Mouse (Mus musculus): ENCODE results near the gene Olfr262. TPM values are rescaled to one million over a fixed set of nuclear protein-coding genes. Genes with fewer than 3 reads are reported as not detected.
"Not testable (repeated sequence)": the region's sequence is repeated elsewhere in the genome, so short reads cannot be mapped to it uniquely, and the experiment has no call there.

Gene Olfr262
- polyA plus RNA-seq (2014; fragmentation: Nextera tagmentation; extraction: Ambion mirVana), result not detected in 2 replicates

GRCm38 (mm10) chr19:12241559-12241958, at the start of gene Olfr262:
TSS of gene Olfr262 (minus strand) at chr19:12241659.
- Histone ChIP-seq H3K36me3 (ENCODE audit: control insufficient read depth, insufficient read depth, low read length) (no peaks in the 10 kb centered on the region), H3K27ac (replicated peaks; ENCODE audit: low read depth, low read length) (no peak within 1 kb of the TSS), H3K9me3 (ENCODE audit: control insufficient read depth, low read length) (no peaks in the 10 kb centered on the region), H3K27me3 (replicated peaks; ENCODE audit: control insufficient read depth, insufficient read depth, low read length) (no peaks in the 10 kb centered on the region), H3K4me1 (ENCODE audit: control insufficient read depth, insufficient read depth, low read length) (no peaks in the 10 kb centered on the region), H3K4me2 (ENCODE audit: low read depth, low read length) (no peak within 1 kb of the TSS), H3K4me3 (ENCODE audit: low read depth, low read length) (no peak within 1 kb of the TSS), H3K9ac (ENCODE audit: low read depth, low read length) (no peak within 1 kb of the TSS)
- ATAC-seq (ENCODE audit: low read depth), result no peak
- 78% methylated on average over 1 of the region's 1 CpGs for WGBS
- DNase-seq (ENCODE audit: low spot score), result no peak

- H3K36me3 ChIP-seq (ENCODE audit: control insufficient read depth, insufficient read depth, low read length), result no peaks in the 10 kb centered on the region
- DNase-seq (ENCODE audit: low spot score) (no peak), ATAC-seq (ENCODE audit: low read depth) (no peak)
- H3K4me3 ChIP-seq (ENCODE audit: low read depth, low read length), result no peak within 1 kb of the TSS
- 63% methylated on average over 2 of the region's 2 CpGs for WGBS
- no peak within 1 kb of the TSS for H3K9ac ChIP-seq (ENCODE audit: low read depth, low read length)
- H3K4me2 ChIP-seq (ENCODE audit: low read depth, low read length), result no peak within 1 kb of the TSS
- H3K27me3 ChIP-seq (replicated peaks; ENCODE audit: control insufficient read depth, insufficient read depth, low read length), result no peaks in the 10 kb centered on the region
- H3K9me3 ChIP-seq (ENCODE audit: control insufficient read depth, low read length), result no peaks in the 10 kb centered on the region
- H3K27ac ChIP-seq (replicated peaks; ENCODE audit: low read depth, low read length), result no peak within 1 kb of the TSS
- no peaks in the 10 kb centered on the region for H3K4me1 ChIP-seq (ENCODE audit: control insufficient read depth, insufficient read depth, low read length)
These were observed 38.1 kb upstream of the Olfr262 start, which contains the start of gene Olfr1434 for GRCm38 (mm10) chr19:12279554-12279953. TSS of gene Olfr1434 (plus strand) at chr19:12279854.

DNA sequence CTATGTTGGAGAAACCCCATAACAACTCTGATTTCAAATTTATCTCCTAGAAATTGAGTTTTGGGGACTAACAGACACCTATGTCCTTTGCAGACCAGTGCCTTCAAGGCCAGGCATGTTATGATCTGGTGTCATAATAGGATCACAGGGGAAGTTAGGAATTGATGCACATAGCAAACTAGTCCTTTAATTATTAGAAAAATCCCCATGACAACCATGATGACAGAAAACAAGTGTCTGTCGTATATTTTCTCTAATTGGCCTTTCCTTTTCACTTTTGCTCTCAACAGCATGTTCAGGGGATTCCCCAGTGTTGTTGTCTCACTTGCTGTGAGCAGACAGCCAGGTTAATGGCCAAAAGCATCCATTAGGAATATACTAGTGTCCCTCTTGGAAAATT, 19.3 kb upstream of the Olfr262 start, which contains the start of gene Olfr235:
Gene Olfr235, plus strand, starts transcription at position 301 of the 400 bp plus-strand sequence.
- no peaks in the 10 kb centered on the region for H3K36me3 ChIP-seq (ENCODE audit: control insufficient read depth, insufficient read depth, low read length)
- no peaks in the 10 kb centered on the region for H3K9me3 ChIP-seq (ENCODE audit: control insufficient read depth, low read length)
- no peaks in the 10 kb centered on the region for H3K4me1 ChIP-seq (ENCODE audit: control insufficient read depth, insufficient read depth, low read length)
- DNase-seq (ENCODE audit: low spot score) (no peak), ATAC-seq (ENCODE audit: low read depth) (no peak)
- H3K4me3 ChIP-seq (ENCODE audit: low read depth, low read length), result no peak within 1 kb of the TSS
- WGBS, result 47% methylated on average over 1 of the region's 1 CpGs
- H3K27ac ChIP-seq (replicated peaks; ENCODE audit: low read depth, low read length), result no peak within 1 kb of the TSS
- no peak within 1 kb of the TSS for H3K9ac ChIP-seq (ENCODE audit: low read depth, low read length)
- no peak within 1 kb of the TSS for H3K4me2 ChIP-seq (ENCODE audit: low read depth, low read length)
- no peaks in the 10 kb centered on the region for H3K27me3 ChIP-seq (replicated peaks; ENCODE audit: control insufficient read depth, insufficient read depth, low read length)

- ATAC-seq (ENCODE audit: low read depth); DNase-seq (ENCODE audit: low spot score); H3K9ac ChIP-seq (ENCODE audit: low read depth, low read length); H3K9me3 ChIP-seq (ENCODE audit: control insufficient read depth, low read length); H3K36me3 ChIP-seq (ENCODE audit: control insufficient read depth, insufficient read depth, low read length); H3K4me1 ChIP-seq (ENCODE audit: control insufficient read depth, insufficient read depth, low read length); H3K27ac ChIP-seq (replicated peaks; ENCODE audit: low read depth, low read length); H3K4me2 ChIP-seq (ENCODE audit: low read depth, low read length); H3K4me3 ChIP-seq (ENCODE audit: low read depth, low read length); H3K27me3 ChIP-seq (replicated peaks; ENCODE audit: control insufficient read depth, insufficient read depth, low read length): not testable (repeated sequence)
These were observed 9.0 kb downstream of the Olfr262 start, which contains the start of gene Olfr1432 for GRCm38 (mm10) chr19:12232496-12232895. TSS of gene Olfr1432 (minus strand) at chr19:12232596.

- no peak within 1 kb of the TSS for H3K27ac ChIP-seq (replicated peaks; ENCODE audit: low read depth, low read length)
- ATAC-seq (ENCODE audit: low read depth) (no peak), DNase-seq (ENCODE audit: low spot score) (no peak)
- H3K4me3 ChIP-seq (ENCODE audit: low read depth, low read length), result no peak within 1 kb of the TSS
- no peak within 1 kb of the TSS for H3K9ac ChIP-seq (ENCODE audit: low read depth, low read length)
- no peak within 1 kb of the TSS for H3K4me2 ChIP-seq (ENCODE audit: low read depth, low read length)
- no peaks in the 10 kb centered on the region for H3K4me1 ChIP-seq (ENCODE audit: control insufficient read depth, insufficient read depth, low read length)
- H3K9me3 ChIP-seq (ENCODE audit: control insufficient read depth, low read length), result no peaks in the 10 kb centered on the region
- 81% methylated on average over 1 of the region's 1 CpGs for WGBS
- H3K36me3 ChIP-seq (ENCODE audit: control insufficient read depth, insufficient read depth, low read length), result no peaks in the 10 kb centered on the region
- H3K27me3 ChIP-seq (replicated peaks; ENCODE audit: control insufficient read depth, insufficient read depth, low read length), result no peaks in the 10 kb centered on the region
These were observed 41.1 kb downstream of the Olfr262 start, which contains the start of gene Olfr1431 for GRCm38 (mm10) chr19:12200334-12200733. TSS of gene Olfr1431 (plus strand) at chr19:12200634.

GRCm38 (mm10) chr19:12199076-12199475, 42.4 kb downstream of the Olfr262 start:
- H3K36me3 ChIP-seq (ENCODE audit: control insufficient read depth, insufficient read depth, low read length); H3K4me1 ChIP-seq (ENCODE audit: control insufficient read depth, insufficient read depth, low read length); H3K9me3 ChIP-seq (ENCODE audit: control insufficient read depth, low read length); DNase-seq (ENCODE audit: low spot score); ATAC-seq (ENCODE audit: low read depth); H3K9ac ChIP-seq (ENCODE audit: low read depth, low read length); H3K4me2 ChIP-seq (ENCODE audit: low read depth, low read length); H3K27me3 ChIP-seq (replicated peaks; ENCODE audit: control insufficient read depth, insufficient read depth, low read length); H3K4me3 ChIP-seq (ENCODE audit: low read depth, low read length); H3K27ac ChIP-seq (replicated peaks; ENCODE audit: low read depth, low read length): not testable (repeated sequence)
- 85% methylated on average over 4 of the region's 4 CpGs for WGBS

Other genes with a start within 250 kb of the Olfr262 start
- gene Olfr1423, start 200.3 kb downstream of the Olfr262 start, polyA plus RNA-seq (2014; fragmentation: Nextera tagmentation; extraction: Ambion mirVana), result not detected in 2 replicates
- not detected in 2 replicates for gene Olfr1424, start 179.0 kb downstream of the Olfr262 start, polyA plus RNA-seq (2014; fragmentation: Nextera tagmentation; extraction: Ambion mirVana)
- not detected in 2 replicates for gene Olfr1425, start 163.9 kb downstream of the Olfr262 start, polyA plus RNA-seq (2014; fragmentation: Nextera tagmentation; extraction: Ambion mirVana)
- not detected in 2 replicates for gene Olfr1426, start 149.6 kb downstream of the Olfr262 start, polyA plus RNA-seq (2014; fragmentation: Nextera tagmentation; extraction: Ambion mirVana)
- not detected in 2 replicates for gene Olfr1427, start 138.3 kb downstream of the Olfr262 start, polyA plus RNA-seq (2014; fragmentation: Nextera tagmentation; extraction: Ambion mirVana)
- gene Olfr1428, start 125.8 kb downstream of the Olfr262 start, polyA plus RNA-seq (2014; fragmentation: Nextera tagmentation; extraction: Ambion mirVana), result 0.29 TPM in 1 of 2 replicates, not detected in the other
- gene Olfr76, start 118.5 kb downstream of the Olfr262 start, polyA plus RNA-seq (2014; fragmentation: Nextera tagmentation; extraction: Ambion mirVana), result not detected in 2 replicates
- gene Olfr1555-ps1, start 71.5 kb downstream of the Olfr262 start, polyA plus RNA-seq (2014; fragmentation: Nextera tagmentation; extraction: Ambion mirVana), result 0.14 TPM in 1 of 2 replicates, not detected in the other
- gene Olfr1431, start 41.0 kb downstream of the Olfr262 start, polyA plus RNA-seq (2014; fragmentation: Nextera tagmentation; extraction: Ambion mirVana), result not detected in 2 replicates
- gene Olfr1432, start 9.1 kb downstream of the Olfr262 start, polyA plus RNA-seq (2014; fragmentation: Nextera tagmentation; extraction: Ambion mirVana), result 0.19 TPM in 1 of 2 replicates, not detected in the other
- gene Olfr235, start 19.4 kb upstream of the Olfr262 start, polyA plus RNA-seq (2014; fragmentation: Nextera tagmentation; extraction: Ambion mirVana), result not detected in 2 replicates
- gene Olfr1434, start 38.2 kb upstream of the Olfr262 start, polyA plus RNA-seq (2014; fragmentation: Nextera tagmentation; extraction: Ambion mirVana), result 0.15 TPM in 1 of 2 replicates, not detected in the other
- gene Olfr1436, start 57.5 kb upstream of the Olfr262 start, polyA plus RNA-seq (2014; fragmentation: Nextera tagmentation; extraction: Ambion mirVana), result not detected in 2 replicates
- 0.28 TPM in 1 of 2 replicates, not detected in the other for gene Olfr1437, start 83.4 kb upstream of the Olfr262 start, polyA plus RNA-seq (2014; fragmentation: Nextera tagmentation; extraction: Ambion mirVana)
- not detected in 2 replicates for gene Olfr1438-ps1, start 94.3 kb upstream of the Olfr262 start, polyA plus RNA-seq (2014; fragmentation: Nextera tagmentation; extraction: Ambion mirVana)
- 0.04 and 0.13 TPM in 2 replicates for gene Olfr1440, start 145.6 kb upstream of the Olfr262 start, polyA plus RNA-seq (2014; fragmentation: Nextera tagmentation; extraction: Ambion mirVana)
- 0.18 TPM in 1 of 2 replicates, not detected in the other for gene Olfr1441, start 175.8 kb upstream of the Olfr262 start, polyA plus RNA-seq (2014; fragmentation: Nextera tagmentation; extraction: Ambion mirVana)
- 0.10 TPM in 1 of 2 replicates, not detected in the other for gene Pfpl, start 186.2 kb upstream of the Olfr262 start, polyA plus RNA-seq (2014; fragmentation: Nextera tagmentation; extraction: Ambion mirVana)
- gene Mpeg1, start 219.1 kb upstream of the Olfr262 start, polyA plus RNA-seq (2014; fragmentation: Nextera tagmentation; extraction: Ambion mirVana), result 0.93 and 1.2 TPM in 2 replicates

Measured in embryonic facial prominence, embryonic 14.5 days (tissue).